Mouse (Mus musculus) frontal cortex, postnatal 14 days (tissue): ENCODE results near the gene Mgst3.

Source experiments
- DNase-seq, 2 experiments: peaks; one replicate each; pipeline ENCODE4 v3.0.0; 2022; ENCODE audit warnings: low spot score in 2 of 2

Mgst3 gene

DNA sequence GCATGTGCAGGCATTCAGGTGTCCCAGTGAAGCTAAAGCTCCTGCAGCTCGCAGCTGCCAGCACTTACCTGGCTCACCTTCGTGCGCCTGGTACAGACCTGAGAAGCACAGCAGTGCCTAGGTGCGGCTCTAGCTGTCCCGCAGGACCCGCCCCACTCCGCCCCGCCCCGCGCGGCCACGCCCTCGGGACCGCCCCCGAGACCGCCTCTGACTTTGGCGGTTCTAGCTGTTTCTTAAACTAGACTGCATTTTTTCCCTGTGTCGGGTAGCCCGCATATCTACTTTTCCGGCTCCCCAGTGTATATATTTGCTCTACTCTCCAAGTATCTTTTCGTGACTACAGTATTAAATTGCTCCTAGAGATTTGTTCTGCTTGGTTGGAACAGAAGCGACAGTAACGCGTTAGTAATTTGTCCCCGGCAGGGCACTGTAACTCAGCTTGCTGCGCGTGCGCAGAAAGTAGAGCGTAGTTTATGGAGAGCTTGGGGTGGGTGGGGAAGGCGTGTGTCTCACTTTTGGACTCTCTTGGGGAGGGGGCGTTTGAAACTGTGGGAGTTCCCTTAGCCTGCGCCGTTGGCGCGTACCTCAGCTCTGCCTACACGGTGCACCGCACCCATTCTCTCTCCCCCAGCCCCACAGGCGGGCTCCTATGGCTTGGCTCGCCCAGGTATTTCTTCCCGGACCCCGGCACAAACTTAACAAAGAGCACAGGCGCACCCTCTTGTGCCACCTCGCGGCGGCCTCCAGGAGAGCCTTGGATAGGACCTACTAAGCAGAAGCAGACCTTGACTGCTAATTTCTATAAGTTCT lies at the start of gene Mgst3:
Gene Mgst3, minus strand, starts transcription at position 159 of the 810 bp plus-strand sequence.
- DNase-seq: peak; percentile 90 to 91

DNA sequence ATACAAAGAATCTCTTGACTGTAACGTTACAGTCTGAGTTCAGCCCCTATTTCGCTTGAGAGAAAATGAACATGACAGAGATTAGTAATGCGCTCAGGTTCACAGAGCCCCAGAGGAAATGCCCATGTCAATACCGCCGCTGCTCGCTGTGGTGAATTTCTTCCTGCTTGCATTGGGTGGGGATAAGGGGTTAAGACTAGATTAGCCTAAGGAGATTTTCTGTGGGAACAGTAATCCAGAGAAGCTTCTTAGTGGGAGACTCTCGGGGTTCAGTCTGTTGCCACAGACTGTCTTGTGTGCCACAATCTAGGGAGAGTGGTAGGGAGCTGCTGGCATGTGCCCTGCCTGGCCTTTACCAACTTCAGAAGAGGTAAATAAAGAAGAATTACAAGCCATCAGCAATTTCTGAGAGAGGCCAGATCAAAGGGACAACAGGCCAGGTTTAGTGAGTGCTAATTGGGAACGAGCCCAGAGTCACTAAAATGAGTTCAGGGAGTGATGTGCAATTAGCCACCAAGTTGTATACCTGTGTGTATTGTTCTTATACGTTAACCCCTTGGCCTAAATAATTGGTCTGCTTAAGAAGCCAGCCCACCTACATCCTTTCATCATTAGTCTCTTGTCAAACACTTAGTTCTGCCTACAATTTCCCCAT lies 44.7 kb upstream of the Mgst3 start:
- no peak for DNase-seq

DNA sequence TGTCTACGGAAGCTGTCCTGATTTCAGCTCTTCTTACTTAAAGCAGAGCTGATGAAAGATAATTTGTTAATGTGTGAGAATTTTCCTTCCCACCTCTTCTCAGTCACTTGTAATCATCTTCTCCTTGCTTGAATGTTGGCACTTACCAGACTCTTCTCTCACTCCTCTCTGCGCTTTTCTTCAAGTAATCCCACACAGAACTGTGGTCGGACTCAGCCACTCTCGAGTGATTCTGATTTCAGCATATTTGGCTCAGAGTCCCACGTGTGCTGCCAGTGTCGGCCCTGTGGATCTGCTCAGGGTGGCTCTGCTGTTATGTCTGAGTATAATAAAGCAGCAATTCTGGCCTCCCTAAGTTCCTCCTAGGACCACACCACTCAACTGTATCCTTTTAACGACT lies 43.5 kb upstream of the Mgst3 start:
- DNase-seq: no peak

DNA sequence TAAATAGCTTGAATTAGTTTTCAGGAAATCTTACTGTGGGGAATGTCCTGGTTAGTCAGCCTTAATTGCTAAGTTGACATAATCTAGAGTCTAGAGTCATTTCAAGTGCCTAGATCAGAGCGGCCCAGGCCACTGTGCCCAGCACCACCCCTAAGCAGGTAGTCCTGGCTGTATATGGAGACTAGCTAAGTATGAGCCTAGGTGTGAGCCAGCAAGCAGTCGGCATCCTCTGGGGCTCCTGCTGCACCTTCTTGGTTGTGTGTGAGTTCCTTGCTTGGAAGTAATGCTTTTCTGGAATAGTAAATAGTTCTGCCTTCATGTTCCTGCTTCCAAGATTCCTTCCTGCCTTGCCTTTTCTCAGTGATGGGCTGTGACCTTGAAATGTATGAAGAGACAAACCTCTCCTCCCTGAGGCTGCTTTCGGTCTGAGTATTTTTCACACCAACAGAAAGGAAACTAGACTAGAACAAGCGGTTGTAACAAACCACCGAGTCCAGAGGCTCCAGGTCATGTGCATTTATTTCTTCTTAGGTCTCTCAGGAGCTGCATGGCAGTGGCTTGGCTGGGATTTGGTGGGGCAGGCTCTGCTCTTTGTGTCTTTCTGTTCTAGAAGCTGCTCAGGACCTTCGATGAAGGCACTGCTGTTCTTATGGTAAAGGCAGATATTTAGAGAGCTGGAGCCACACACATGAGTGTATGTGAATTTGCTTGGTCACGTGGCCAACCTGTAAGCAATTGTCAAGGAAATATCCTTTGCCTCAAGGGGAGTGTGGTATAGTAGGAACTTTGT lies 42.7 kb upstream of the Mgst3 start:
- DNase-seq: no peak

DNA sequence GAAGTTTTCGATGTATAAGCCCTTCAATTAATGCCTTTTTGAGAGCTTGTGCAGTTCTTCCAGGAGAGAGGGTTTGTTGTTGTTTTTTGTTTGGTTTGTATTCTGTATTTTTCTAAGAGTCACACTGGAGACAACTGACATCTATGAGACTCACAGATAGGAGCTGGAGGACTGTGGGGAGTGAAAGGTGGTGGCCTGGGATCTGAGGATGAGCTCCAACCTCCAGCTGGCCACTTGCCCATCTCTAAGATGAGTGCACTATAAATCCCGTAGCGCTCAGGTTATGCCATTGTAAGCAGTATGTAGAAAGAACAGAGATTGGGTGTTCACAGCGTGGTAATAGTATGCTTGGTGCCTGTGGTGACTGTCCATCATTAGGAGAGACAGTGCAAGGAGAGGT lies 41.3 kb upstream of the Mgst3 start:
- DNase-seq: no peak

DNA sequence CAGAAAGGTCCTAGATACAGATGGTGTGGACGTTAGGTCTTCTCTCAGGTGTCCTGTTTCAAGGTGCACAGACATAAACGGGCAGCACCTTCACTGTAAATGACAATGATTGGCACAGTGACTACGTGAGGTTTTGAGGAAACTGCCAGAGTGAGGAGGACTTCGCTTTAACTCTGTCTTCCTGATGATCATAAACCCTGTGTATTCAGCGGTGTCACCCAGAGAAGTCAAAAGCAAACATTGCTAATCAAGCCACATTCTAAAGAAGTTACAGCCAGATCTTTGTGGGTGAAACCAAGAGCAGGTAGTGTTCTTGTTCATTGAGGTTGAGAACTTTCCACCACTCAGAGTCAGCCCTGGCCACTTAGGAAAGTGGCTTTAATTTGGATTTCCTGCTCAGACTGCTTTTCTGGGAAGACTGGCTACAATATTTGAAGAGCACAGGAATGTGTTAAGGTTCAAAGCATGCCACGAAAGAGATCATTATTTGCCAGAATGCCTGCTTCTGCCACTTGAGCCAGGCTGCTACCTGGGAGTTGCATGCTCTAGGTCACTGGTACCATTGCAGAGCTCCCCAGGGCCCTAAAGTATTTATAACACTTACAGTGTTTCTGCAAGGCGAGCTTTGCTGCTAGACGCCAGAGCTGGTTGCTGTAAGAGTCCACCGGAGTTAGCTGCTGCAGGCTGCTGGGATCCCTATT lies 37.5 kb upstream of the Mgst3 start:
- no peak for DNase-seq

DNA sequence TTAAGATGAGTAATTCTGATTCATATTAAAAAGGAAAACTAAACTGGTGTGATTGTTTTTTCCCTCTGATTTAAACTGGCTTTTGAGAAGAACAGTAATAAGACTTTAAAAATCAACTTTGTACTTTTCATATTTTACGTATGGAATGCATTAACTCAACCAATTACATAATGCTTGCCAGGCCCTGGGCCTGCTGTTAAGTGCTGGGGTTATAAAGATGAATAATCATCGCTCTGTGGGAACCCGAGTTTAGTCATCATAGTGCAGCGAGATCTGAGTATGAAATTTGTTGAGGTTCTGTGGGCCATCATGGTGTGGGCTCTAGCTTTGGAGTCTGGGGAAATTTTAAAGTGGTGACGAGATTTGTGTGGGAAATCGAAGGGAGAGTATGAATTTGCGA lies 33.0 kb upstream of the Mgst3 start:
- no peak for DNase-seq

DNA sequence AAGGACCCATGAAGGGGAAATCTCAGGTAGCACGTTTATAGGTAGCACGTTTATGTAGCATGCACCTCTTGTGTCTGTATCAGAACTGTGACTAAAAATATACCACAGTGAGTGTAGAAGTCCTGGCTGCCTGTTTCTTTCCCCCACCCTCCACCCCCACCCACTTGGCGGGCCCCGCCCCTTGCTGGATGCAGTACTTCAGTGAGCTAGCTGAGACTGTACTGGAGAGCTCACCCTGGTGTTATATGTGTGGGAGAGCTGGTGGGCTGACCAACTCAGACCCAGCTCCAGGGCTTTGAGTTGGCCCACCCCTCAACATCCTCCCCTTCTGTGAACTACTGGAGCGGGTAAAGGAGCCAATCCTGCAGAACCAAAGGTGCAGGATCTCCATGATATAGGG lies 31.9 kb upstream of the Mgst3 start:
- DNase-seq: no peak

DNA sequence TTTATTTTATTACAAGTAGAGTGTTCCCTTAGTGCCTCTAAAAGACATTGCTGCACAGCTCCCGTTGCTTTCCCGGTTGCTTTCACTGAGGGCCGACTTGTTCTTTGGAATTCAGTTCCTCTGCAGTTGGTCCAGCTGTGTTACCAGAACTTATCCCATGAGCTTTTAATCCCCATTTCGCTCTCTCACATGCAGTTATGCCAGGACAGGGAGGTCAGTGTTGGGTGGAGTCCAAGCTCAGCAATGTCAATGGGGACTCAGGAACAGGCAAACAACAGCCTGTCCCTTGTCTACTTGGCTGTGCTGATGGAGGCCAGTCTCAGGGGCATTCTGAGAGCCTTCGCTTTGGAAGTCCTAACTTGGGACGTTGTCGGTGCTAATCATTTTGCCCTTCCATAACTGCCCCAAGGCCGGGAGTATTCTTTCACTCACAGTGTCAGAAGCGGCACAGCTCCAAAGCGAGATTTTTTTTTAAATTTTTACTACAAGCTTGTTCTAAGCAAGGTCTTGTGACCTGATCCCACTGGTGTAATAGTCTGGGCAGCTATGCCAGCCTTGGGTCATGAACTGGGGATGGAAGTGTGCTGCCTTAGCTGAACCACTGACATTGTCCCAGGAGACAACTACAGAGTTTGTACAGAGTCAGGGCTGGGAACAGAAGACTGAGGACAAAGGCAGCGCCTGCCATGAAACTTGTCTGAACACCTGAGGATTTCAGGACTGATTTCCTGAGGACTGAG lies 29.0 kb upstream of the Mgst3 start:
- DNase-seq: no peak

DNA sequence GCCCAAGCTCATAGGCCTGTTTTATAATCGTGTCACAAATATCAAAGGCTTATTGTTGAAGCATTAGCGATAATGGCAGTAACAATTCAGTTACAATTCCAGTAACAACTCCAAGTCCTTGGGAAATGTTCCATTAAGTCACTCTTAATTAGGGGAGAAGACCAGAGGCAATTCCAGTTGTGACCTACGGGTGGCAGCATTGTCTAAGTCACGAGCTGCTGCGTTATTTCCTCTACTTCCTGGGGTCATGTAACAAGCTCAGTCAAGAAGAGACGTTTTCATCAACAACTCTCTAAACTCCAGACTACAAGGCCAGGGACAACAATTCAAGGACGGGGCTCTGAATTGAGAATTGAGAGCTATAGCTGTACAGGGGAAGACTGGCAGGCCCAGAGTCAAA lies 21.2 kb upstream of the Mgst3 start:
- peak; percentile 45 to 74 for DNase-seq

DNA sequence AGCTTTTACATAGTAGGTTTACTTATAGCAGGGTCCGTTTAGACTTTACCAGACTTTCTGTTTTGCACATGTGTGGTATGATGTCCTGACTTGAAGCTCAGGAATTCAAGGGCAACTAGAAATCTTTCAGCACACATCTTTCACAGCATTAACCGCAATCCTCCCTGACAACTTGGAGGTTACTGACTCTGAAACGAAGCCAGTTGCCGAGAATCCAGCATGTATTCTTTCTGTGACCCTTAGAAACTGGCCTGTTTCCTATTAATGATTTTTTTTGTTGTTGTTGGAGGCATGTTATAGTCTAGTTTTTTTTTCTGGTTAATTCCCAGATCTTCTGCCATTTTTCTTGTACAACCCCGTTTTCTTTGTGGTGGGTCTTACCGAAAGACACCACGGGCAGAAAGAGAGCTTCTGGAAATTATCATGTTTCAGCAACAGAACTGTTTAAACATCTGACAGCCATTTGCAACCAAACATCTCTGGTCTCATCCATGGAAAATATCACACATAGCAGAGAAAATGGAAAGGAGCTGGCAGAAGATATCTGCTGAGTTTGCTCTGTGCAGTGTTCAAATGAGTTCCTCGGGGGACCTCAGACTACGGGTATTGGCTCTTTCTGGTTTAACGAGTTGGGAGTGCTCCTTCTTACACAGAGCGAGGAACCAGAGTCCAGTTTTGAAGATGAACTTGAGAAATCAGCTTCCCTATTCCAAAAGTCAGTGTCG lies 18.5 kb upstream of the Mgst3 start:
- no peak for DNase-seq

DNA sequence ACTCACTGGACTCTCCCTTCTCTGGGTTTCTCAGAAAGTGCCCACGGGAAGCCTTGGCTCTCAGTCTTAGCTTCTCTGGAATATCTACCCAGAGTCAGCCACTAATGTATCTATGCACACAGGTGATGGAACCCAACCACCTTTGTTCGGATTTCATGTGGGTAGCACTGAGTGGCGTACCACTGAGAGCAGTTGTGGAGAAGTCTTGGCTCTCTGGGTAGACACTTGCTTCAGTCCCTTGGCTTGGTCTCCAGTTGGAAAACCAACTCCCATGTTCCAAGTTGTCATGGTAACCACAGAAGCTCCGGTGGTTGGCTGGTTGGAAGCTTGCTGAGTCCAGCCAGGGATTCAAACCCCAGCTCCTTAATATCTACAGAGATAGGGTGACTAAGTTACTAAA lies 16.0 kb upstream of the Mgst3 start:
- no peak for DNase-seq

DNA sequence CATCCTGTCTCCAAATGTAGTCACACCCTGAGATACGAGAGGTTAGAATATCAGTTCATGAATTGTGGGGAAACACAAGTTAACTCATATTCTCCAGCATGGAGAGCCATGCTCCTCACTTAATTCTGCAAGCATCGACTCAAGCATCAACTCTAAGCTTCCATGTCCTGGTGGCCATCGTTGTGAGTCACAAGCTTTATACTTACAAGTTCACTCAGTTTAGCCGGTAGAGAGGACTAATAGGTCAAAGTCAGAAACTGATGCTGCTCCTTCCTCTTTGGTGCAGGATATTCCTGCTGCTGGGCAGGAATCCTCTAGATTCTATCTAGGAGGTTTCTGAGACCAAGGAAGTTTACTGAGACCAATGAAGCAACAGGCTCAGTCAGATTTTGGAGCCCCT lies 11.6 kb upstream of the Mgst3 start:
- DNase-seq: no peak

DNA sequence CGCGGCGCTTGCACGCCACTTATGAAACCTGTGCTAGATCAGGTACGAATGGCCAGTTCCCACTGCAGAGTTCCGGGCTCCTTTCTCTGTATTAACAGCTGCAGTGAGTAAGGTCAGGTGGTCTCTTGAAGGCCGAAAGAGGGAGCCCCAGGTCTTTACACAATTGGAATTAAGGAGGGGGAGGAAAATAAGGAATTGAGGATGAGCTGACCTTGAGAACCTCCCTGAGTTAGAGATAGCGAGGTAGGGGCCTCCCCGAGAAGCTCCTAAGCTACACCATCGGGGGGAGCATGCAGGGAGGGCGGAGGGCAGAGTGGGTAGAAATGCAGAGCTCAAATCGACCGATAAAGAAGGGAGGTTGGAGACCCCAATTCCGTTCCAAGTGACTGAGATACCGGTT lies 360 bp downstream of the Mgst3 start:
- no peak for DNase-seq

DNA sequence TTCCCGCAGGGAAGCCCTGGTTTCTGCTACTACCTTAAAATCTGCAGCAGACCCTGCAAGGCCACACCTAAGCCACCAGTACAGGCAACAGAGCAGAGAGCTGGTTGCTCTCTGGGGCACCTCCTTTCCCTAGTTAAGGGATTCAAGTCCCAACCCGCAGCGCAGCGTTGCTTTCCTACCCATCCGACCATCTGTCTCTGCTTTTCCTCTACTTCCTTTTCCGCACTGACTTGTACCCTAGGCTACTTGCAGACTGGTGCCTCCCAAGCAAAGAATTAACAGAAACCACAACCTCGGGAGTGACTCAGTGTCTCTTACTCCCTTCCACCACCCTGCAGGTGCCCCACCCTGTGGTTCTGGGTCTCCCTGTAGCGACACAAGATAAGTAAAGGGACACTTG lies 954 bp downstream of the Mgst3 start:
- DNase-seq: peak in 1 of 2 experiments; percentile 25

DNA sequence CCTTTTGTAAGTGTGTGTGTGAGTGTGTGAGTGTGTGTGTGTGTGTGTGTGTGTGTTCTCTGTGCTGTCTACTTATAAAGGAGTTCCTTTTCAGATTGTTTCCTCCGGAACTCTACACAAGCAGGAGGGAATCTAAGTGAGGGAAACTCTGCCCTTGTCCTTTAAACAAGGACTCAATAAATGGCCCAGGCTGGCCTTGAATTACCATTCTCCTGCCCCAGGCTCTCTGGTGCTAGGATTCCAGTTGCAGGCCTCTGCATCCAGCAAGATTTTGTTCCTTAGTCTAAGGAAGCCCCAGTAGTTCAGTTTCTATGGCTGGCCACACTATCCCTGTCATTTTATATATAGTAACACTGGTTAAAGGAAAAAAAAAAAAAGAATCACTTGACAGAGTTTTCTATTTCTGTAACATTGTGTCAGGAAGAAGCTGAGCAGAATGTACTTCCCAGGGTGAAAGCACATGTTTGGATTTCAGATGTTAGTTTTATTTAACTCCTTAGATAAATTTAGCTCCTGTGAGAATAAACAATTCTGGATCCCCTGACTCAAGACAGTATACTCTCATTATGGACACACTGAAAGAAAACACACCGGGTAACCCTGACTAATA lies 1.5 kb downstream of the Mgst3 start:
- no peak for DNase-seq

DNA sequence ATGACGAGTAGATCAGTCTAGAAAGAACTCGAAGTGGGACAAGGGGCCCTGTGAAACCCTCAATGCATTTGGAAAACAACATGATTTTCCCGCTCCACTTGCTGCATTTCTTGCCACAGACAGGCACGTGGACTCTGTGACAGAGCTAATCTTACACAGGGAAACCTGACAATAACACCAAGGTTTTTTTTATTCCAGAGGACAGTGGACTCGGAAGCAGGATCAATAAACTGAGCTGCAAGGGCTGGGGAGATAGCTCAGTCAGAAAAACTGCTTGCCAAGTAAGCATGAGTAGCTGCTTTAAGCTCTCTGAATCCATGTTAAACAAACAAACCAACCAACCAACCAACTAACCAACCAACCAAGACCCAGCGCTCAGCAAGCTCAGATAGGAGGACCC lies 2.4 kb downstream of the Mgst3 start:
- DNase-seq: no peak

DNA sequence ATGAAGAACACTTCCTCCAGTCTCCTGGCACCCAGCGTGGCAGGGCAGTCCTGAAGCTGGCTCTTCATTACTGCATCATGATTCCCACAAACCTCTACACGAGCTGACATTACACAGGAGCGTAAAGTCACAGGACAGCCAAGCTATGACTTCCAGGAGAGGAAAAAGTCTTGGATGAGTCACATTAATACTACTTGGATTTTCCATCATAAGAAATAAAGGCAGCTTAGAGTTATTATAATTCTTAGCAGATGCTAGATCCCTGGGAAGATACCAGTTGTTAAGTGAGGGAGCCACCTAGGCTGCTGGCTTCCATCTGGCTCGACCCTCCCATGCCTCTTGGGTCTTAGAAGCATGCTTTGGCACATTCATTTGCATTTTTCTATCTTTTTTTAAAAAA lies 3.3 kb downstream of the Mgst3 start:
- no peak for DNase-seq

DNA sequence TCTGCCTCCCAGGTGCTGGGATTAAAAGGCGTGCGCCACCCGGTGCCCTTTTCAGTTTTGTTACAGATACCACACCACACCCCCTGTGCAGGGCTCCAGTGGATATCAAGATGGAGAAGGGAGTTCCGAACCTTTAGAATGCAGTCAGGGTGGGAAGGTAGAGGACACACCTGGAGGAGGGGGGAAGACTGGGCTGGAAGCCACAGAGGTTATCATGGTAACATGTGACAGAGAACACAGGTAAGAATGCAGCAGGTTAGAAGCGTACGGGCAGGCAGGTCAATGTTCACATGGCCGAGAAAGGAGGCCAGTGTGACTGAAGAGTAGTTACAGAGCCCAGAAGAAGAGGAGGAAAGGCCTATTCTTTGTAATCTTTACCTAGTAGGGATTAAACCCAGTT lies 4.1 kb downstream of the Mgst3 start:
- no peak for DNase-seq

DNA sequence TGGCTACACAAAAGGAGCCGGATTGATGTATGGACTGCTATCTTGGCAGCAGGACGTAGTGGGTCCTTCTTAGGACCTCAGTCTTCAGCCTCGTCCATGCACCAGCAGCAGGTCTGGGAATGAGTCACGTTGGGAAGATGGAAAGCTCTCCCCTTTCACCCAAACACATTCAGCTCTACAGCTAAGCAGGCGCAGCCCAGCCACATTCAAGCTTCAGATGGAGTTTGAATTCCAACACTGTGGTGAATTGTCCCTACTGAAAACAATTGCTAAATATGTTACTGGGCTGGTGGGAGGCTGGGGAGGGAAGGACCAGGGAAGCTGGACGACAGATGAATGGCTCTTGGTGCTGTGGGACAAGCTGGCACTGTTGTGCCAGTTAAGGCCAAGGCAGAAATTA lies 5.1 kb downstream of the Mgst3 start:
- DNase-seq: no peak
